Mouse (Mus musculus) cerebellum, postnatal 36 days (tissue): ENCODE data around the gene Efs.
"Not testable (repeated sequence)": the region's sequence is repeated elsewhere in the genome, so short reads cannot be mapped to it uniquely, and the experiment has no call there.

Source experiments
- DNase-seq, 2 experiments: peaks; one replicate each; pipeline ENCODE4 v3.0.0; 2021 to 2022; ENCODE audit warnings: mixed read lengths in 2 of 2

The Efs gene

GRCm38 (mm10) chr14:54947008-54947407 is 21.1 kb upstream of the Efs start:
- DNase-seq: not testable (repeated sequence)

GRCm38 (mm10) chr14:54945975-54946704 is 20.2 kb upstream of the Efs start:
- DNase-seq: no peak

DNA sequence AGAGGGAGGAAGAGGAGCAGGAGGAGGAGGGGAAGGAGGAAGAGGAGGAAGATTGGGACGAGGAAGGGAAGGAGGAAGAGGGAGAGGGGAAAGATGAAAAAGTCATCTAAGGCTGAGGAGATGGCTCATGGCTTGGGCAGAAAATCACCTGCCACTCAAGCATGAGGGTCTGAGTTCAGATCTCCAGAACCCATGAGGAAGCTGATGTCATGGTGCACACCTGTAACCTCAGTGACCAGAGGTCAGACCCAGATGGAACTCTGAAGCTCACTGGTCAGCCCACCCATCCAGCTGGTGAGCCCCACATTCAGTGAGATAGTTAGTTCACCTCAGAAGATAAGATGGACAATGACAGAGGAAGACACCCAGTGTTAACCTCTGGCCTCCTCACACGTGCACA is 19.0 kb upstream of the Efs start:
- no peak for DNase-seq

DNA sequence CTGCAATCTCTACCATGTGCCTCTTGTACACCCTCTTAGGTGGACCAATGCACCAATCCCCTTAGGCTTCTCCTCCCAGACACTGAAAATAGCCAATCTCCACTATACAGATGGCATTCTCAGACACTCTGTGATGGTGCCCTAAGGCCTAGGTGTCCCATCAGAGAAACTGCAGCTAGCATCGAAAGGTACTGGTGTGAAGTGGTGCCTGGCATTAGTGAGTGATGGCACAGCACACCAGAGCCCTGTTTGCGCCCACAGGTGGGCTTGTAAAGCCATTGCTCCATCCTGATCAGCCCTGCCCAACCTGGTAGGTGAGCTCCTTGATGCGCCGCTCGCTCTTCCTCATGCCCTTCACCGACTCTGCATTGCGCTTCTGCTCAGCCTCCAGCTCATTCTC is 18.0 kb upstream of the Efs start:
- no peak for DNase-seq

GRCm38 (mm10) chr14:54942479-54942878 is 16.6 kb upstream of the Efs start:
- no peak for DNase-seq

- DNase-seq: no peak
Measured at GRCm38 (mm10) chr14:54941024-54941978, 15.4 kb upstream of the Efs start.

GRCm38 (mm10) chr14:54940176-54940530 is 14.2 kb upstream of the Efs start:
- no peak for DNase-seq

GRCm38 (mm10) chr14:54939434-54940175 is 13.7 kb upstream of the Efs start:
- DNase-seq: peak; percentile 53 to 59

DNA sequence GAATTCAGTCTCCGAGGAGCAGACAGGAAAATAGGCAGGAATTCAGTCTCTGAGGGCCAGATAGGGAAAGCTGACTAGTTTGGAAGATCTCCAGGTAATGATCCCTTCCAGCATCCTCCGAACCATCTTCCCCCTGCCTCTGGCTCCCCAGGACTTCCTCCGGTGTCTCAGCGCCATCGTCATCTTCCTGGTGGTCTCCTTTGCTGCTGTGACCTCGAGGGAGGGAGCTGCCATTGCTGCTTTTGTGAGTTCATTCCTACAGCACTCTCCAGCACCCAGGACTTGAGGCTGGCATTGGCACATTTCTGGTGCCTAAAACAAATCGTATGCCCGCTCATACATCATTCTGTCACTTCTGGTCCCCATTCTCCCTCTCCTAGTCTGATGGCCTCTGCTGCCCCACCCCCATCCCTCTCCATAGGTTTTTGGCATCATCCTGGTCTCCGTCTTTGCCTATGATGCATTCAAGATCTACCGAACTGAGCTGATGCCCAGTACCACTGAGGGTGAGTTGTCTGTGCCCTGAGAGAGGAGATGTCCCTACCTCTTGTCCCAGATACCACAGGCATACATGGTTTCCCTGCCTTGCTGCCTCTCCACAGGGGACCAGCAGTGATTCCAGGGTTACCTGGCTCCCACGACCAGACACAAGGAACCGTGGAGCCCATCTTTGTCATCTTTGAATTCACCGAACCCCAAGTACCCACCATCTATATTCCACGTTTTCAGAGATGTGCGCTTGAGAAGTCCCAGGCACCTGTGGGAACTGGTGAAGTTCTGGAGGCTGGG is 12.7 kb upstream of the Efs start:
- DNase-seq: no peak

GRCm38 (mm10) chr14:54937361-54938182 is 11.6 kb upstream of the Efs start:
- DNase-seq: no peak

GRCm38 (mm10) chr14:54936831-54937160 is 10.9 kb upstream of the Efs start:
- no peak for DNase-seq

DNA sequence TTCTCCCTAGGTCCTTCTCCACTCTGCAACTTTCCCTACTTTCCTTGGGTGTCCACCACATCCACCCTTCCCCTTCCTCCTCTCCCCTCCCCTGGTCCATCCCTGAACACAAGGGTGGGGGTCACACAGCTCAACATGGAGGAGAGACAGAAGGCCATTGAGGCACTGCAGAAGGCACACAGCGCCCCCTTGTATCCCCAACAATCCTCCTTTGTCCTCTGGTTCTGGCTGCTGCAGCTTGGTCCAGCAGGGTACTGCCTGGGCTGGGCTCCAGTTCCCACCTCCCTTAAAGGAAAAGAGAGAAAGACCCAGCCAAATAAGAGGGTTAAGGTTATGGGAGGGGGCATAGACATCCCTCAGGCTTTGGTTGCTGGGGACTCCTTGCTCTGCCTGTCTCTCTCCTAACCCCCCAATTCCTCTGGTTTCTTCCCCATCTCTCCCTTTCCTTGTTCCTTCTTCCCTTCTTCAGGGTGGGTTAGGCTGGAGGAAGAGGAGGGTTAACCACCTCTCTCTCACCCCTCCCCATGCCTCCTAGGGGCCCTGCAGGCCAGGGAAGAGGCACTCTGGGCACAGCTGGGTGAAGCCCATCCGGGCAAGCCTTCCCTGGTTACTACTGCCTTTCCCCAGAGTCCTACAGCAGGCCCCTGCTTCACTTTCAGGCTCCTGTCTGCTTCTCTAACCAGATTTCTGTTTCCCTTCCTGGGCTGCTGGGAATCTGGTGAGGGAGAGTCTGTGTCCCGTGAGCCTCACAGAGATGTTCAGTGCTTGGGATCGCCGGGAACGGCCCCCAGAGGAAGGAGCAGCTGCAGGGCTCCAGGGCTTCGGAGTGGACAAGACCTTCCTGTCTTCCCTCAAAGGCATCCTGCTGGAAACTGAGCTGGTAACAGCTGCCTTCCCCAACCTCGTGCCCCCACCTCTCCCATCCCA is 10.2 kb upstream of the Efs start, which contains the start of gene Cmtm5:
TSS of gene Cmtm5 (plus strand) at position 358 of the 927 bp plus-strand sequence.
- DNase-seq: peak in 1 of 2 experiments; percentile 33

DNA sequence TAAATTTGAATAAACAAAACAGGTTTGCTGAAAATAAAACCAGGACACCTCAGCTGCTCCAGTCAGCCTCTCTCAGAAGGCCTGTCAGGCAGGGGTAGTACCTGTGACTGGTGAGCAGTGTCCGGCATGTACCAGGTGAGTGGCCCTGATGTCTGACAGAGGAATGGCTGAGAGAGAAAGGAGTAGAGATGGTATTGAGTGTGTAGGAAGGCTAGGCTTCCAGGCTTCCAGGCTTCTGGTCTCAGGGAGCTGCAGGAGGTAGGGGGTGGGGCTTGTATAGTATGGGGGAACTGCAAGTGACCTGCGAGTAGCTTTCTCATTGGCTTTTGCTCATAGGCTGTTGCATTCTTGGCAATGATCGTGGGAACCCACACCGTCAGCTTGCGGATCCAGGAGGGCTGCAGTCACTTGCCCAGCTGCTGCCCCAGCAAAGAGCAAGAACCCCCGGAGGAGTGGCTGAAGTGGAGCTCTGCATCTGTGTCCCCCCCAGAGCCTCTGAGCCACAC is 6.8 kb upstream of the Efs start, which contains the start of gene Il25:
TSS of gene Il25 (plus strand) at position 51 of the 506 bp plus-strand sequence.
- DNase-seq: no peak

- DNase-seq: peak in 1 of 2 experiments; percentile 29
Measured at GRCm38 (mm10) chr14:54930431-54930830, 4.5 kb upstream of the Efs start.

DNA sequence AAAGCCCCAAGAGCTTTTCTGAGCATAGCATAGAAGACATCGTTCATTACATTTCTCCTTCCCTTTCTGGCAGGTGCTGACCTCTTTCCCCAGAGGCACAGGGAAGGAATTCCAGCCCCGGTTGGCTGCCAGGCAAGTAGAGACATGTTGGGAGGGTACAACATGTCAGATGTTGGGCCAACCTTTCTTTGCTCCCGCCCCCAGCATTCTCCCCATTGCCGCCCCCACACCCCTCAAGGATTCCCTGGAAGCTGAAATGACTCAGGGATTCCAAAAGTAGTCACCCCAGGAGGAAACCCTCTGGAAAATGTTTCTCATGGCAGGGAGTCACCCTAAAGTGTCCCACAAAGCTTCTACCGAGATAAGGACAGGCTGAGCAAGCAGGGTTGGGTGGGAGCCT is 3.9 kb upstream of the Efs start:
- no peak for DNase-seq

GRCm38 (mm10) chr14:54927296-54927695 is 1.4 kb upstream of the Efs start:
- DNase-seq: no peak

DNA sequence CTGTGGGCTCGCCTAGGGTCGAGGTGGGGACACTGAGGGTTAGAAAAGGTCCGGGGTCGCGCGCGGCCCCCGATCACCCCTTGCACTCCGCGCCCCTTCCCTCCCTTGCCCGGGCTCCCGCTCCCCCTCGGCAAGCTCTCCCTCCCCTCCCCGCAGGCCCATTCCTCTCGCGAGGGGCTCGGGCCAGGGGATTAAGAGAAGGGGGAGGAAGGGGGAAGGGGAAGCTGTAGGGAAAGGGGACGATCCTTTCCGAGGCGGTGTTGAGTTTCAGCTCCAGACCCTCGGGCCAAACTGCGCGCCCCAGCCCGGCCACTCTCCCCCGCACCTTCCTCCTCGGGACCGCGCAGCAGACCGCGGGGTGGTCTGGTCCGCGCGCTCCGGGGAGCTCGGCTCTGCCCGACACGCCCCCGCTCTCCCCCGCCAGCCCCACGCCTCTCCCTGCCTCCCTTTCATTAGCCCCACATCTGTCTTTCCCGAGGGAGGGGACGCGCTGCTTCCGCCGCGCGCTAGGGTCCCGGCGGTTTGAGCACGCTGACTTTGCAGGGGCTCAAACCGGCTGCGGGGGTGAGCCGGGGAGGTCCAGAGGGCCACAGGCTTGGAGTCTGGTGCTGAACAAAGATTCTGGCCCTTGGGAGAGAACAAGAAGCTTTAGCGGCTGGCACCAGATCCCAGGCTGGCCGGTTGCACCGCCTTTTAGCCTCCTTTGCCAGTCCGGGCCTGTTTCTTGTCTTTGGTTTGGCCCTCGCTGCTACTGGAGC is 654 bp upstream of the Efs start:
- peak in 1 of 2 experiments; percentile 15 for DNase-seq

DNA sequence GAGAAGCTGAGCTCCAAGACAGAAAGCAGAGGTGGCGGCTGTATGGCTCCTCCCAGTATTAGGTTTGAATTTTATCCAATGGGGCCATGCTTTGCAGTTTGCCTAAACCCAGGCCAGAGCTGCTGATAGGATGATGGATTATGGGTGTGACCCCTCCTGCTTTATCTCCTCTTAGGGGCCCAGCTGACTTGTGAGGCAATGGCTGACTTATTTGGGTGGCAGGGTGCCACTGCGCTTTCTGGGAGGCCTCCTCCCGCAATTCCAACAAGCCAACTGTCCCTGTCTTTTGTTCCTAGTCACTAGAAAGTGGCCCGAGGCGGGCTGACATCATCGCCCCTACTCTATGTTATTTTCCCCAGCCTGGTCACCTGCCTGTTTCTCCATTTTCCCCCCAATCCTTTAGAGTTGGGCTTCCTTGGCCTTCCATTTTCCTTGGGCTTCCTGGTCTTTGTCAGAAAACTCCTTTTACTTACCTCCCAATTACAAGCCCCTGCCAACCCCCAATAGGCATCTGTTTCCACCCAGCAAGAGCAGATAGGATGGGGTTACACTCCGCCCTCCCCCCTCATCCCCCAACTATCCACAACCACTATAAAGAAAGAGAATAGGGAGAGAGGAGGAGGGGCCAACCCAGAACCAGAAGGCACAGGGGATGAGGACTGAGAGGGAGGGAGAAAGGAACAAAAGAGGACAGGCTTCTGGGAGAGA is 1.1 kb downstream of the Efs start:
- no peak for DNase-seq
